12 mouse cellular contexts compared by ENCODE assay signal in genomic region chr3:131140091-131140462, GRCm38 (mm10). TPM values are rescaled to one million over a fixed set of nuclear protein-coding genes. Genes with fewer than 3 reads are reported as not detected.
DNase-seq lines count a peak whose midpoint lies in the region; ATAC-seq and TF ChIP-seq lines count a peak whose summit lies in the region.
"Had no signal": no experiment of that assay in that cellular context is flagged by ENCODE, and none has a peak within 500 bp of the region (broad histone marks: within the 10 kb centered on the region; RNA-seq: fewer than 3 reads in every experiment).

No protein-coding gene starts in this region.

- DNase-seq in heart, postnatal 0 days (ENCODE audit: low spot score) = no peak
- DNase-seq in heart, adult 2 months = no peak
- DNase-seq in ES-CJ7 (ENCODE audit: low read depth, low spot score) = peak; percentile 63
- no peak for DNase-seq in midbrain, embryonic 14.5 days
- no peak for DNase-seq in spleen, postnatal 14 days (ENCODE audit: low spot score in 2 of 2)
- DNase-seq in testis, postnatal 10 days (ENCODE audit: low spot score) = no peak
- DNase-seq: adrenal gland, postnatal 10 days; cerebellum, adult 9-11 months; embryo, embryonic 11 days; lung, postnatal 36 days; right cerebral cortex, postnatal 14 days had no signal

- 87% methylated on average over 7 of the region's 7 CpGs for WGBS in heart, postnatal 0 days
- WGBS in heart, adult 2 months = 86% methylated on average over 7 of the region's 7 CpGs
- WGBS in midbrain, embryonic 14.5 days = 87% methylated on average over 7 of the region's 7 CpGs

- intact Hi-C loops in heart, adult 2 months (cut with DNase I) = no loop called here

- no peaks in the 10 kb centered on the region for H3K27me3 ChIP-seq in heart, postnatal 0 days (ENCODE audit: control insufficient read depth, insufficient read depth, low read length)
- H3K27me3 ChIP-seq in heart, adult 2 months (ENCODE audit: control insufficient read depth, insufficient read depth, low read length) = no peaks in the 10 kb centered on the region
- H3K27me3 ChIP-seq in midbrain, embryonic 14.5 days (ENCODE audit: control insufficient read depth, insufficient read depth, low read length) = no peaks in the 10 kb centered on the region

- no peak for TF ChIP-seq POLR2A in heart, adult 2 months (IDR thresholded peaks at IDR 0.05; ENCODE audit: insufficient read depth, low read depth, low read length)
- no peak for TF ChIP-seq POLR2A in bone marrow macrophage, adult 2 months (IDR thresholded peaks at IDR 0.05; ENCODE audit: borderline replicate concordance, low read depth, low read length)

- TF ChIP-seq CTCF in heart, postnatal 0 days (IDR thresholded peaks at IDR 0.05; ENCODE audit: low read depth) = no peak
- no peak for TF ChIP-seq CTCF in heart, adult 2 months (IDR thresholded peaks at IDR 0.05)
- no peak for TF ChIP-seq CTCF in bone marrow macrophage, adult 2 months (IDR thresholded peaks at IDR 0.05; ENCODE audit: low read depth, low read length)

- no peaks in the 10 kb centered on the region for H3K36me3 ChIP-seq in heart, postnatal 0 days (replicated peaks; ENCODE audit: control insufficient read depth, insufficient read depth, low read length)
- no peaks in the 10 kb centered on the region; the same call in 1 of the 2 replicates for H3K36me3 ChIP-seq in heart, adult 2 months (ENCODE audit: control insufficient read depth, insufficient read depth, low read length)
- no peaks in the 10 kb centered on the region for H3K36me3 ChIP-seq in midbrain, embryonic 14.5 days (ENCODE audit: control insufficient read depth, insufficient read depth, low read length)

- ATAC-seq in heart, postnatal 0 days (ENCODE audit: insufficient read depth, low read depth) = no peak
- no peak for ATAC-seq in midbrain, embryonic 14.5 days (ENCODE audit: low FRiP score, low TSS enrichment)

- no peaks in the 10 kb centered on the region for H3K79me2 ChIP-seq in heart, adult 2 months (replicated peaks; ENCODE audit: control insufficient read depth, insufficient read depth, low read length)

- H3K4me1 ChIP-seq in heart, postnatal 0 days (ENCODE audit: control insufficient read depth, insufficient read depth) = peaks cover 23% of the 10 kb centered on the region
- H3K4me1 ChIP-seq in heart, adult 2 months (ENCODE audit: control insufficient read depth, insufficient read depth, low read length) = peaks cover 4% of the 10 kb centered on the region
- H3K4me1 ChIP-seq in bone marrow macrophage, adult 2 months (ENCODE audit: control insufficient read depth, insufficient read depth, low read length) = peaks cover 12% of the 10 kb centered on the region
- peaks cover 57% of the 10 kb centered on the region for H3K4me1 ChIP-seq in midbrain, embryonic 14.5 days (ENCODE audit: control insufficient read depth, insufficient read depth, low read length)

- H3K4me3 ChIP-seq in heart, postnatal 0 days (ENCODE audit: low read depth, low read length) = no peak overlapping the region
- no peak overlapping the region for H3K4me3 ChIP-seq in heart, adult 2 months
- no peak overlapping the region for H3K4me3 ChIP-seq in bone marrow macrophage, adult 2 months (ENCODE audit: insufficient read depth, low read length)
- H3K4me3 ChIP-seq in midbrain, embryonic 14.5 days (replicated peaks; ENCODE audit: low read depth, low read length) = no peak overlapping the region

- H3K4me2 ChIP-seq in heart, postnatal 0 days (ENCODE audit: low read depth, low read length) = peak overlapping the region; percentile 22; the same call in 1 of the 2 replicates
- no peak overlapping the region for H3K4me2 ChIP-seq in midbrain, embryonic 14.5 days (ENCODE audit: low read length)

- H3K9ac ChIP-seq in heart, postnatal 0 days (replicated peaks; ENCODE audit: low read depth, low read length) = no peak overlapping the region
- no peak overlapping the region for H3K9ac ChIP-seq in heart, adult 2 months (ENCODE audit: low read depth, low read length)
- no peak overlapping the region for H3K9ac ChIP-seq in midbrain, embryonic 14.5 days (replicated peaks; ENCODE audit: low read length)

- no peak for TF ChIP-seq EP300 in heart, postnatal 0 days (IDR thresholded peaks at IDR 0.05; ENCODE audit: low read depth)
- TF ChIP-seq EP300 in heart, adult 2 months (IDR thresholded peaks at IDR 0.05; ENCODE audit: insufficient read depth, low read depth, low read length) = no peak

- H3K9me3 ChIP-seq in heart, postnatal 0 days (replicated peaks; ENCODE audit: control insufficient read depth, low read length) = no peaks in the 10 kb centered on the region
- no peaks in the 10 kb centered on the region for H3K9me3 ChIP-seq in midbrain, embryonic 14.5 days (ENCODE audit: control insufficient read depth, low read length)

- peak overlapping the region; percentile 53 for H3K27ac ChIP-seq in heart, postnatal 0 days (ENCODE audit: low read depth)
- no peak overlapping the region; the same call in 1 of the 2 replicates for H3K27ac ChIP-seq in heart, adult 2 months
- 0 out of 2 replicates have a peak overlapping the region, but pooled peaks have one; percentile 1 for H3K27ac ChIP-seq in bone marrow macrophage, adult 2 months (ENCODE audit: insufficient read depth, low read depth, low read length)
- H3K27ac ChIP-seq in midbrain, embryonic 14.5 days (replicated peaks; ENCODE audit: low read depth, low read length) = 0 out of 2 replicates have a peak overlapping the region, but pooled peaks have one; percentile 28

RNA-seq across cellular contexts. Expression of gene Lef1, which starts 29.8 kb away (rescaled TPM):
- total RNA-seq in heart, postnatal 0 days (2014; rRNA removed; ENCODE audit: low replicate concordance) = 4.8 TPM in 1 of 2 replicates, not detected in the other
- 0.87 and 1.2 TPM in 2 replicates for polyA plus RNA-seq in heart, postnatal 0 days (2015; fragmentation: Nextera tagmentation; extraction: Ambion mirVana)
- total RNA-seq in heart, adult 2 months (2021) = under 1 TPM; 0.23 to 0.34 TPM
- 0.88 and 1.5 TPM in 2 replicates for polyA plus RNA-seq in heart, adult 2 months (2012; rRNA removed)
- polyA plus RNA-seq in bone marrow macrophage, adult 2 months (2012; ENCODE audit: insufficient read depth, insufficient read length, missing spikeins) = not detected in 2 replicates
- polyA plus RNA-seq in midbrain, embryonic 14.5 days (2014; fragmentation: Nextera tagmentation; extraction: Ambion mirVana) = 75.4 and 93.8 TPM in 2 replicates

Comparison
In these comparisons a context has a peak if more than half of its experiments do, and no peak if none do; other contexts are left out.
1. RNA of gene Lef1, which starts 29.8 kb away (polyA plus RNA-seq): 75.4 to 93.8 TPM in midbrain, embryonic 14.5 days; 0.88 to 1.5 TPM in heart, adult 2 months, 0.87 to 1.2 TPM in heart, postnatal 0 days and not detected in bone marrow macrophage, adult 2 months; every median in the first group is over 10 times any median in the second.